Mouse (Mus musculus) erythroid progenitor cell, adult 5-6 weeks (primary cell): ENCODE data around the gene Prokr1. TPM values are rescaled to one million over a fixed set of nuclear protein-coding genes. Genes with fewer than 3 reads are reported as not detected.
A peak's percentile ranks its signal among the peaks of the same experiment; 100 is the strongest.
"Not testable (repeated sequence)": the region's sequence is repeated elsewhere in the genome, so short reads cannot be mapped to it uniquely, and the experiment has no call there.

Experiments used
- ATAC-seq: replicated peaks from 2 replicates; pipeline ENCODE4 v1.8.0; 2016; ENCODE audit warnings: moderate number of reproducible peaks, mild to moderate bottlenecking, moderate TSS enrichment, inconsistent platforms; ENCODE audit not compliant: poor library complexity, low FRiP score, severe bottlenecking
- total RNA-seq, 2 experiments: library from RNA; stranded (forward) in 1 of 2; stranded (reverse) in 1 of 2; fragments of 150-400 nt in 1 of 2; fragments of 186-747, 209-891 nt in 1 of 2; gene quantifications; 2 replicates each; pipeline versions ENCODE4 v1.2.3 to v1.2.4; 2015 to 2017; ENCODE audit warnings: low replicate concordance in 2 of 2

Prokr1 gene
- total RNA-seq, 2 experiments from 2014 or later = 6.2 to 8.4 TPM

- ATAC-seq = no peak
Observed at GRCm38 (mm10) chr6:87576648-87577330, 13.8 kb downstream of the Prokr1 start.

- not testable (repeated sequence) for ATAC-seq
Observed at GRCm38 (mm10) chr6:87571863-87572262, 18.7 kb downstream of the Prokr1 start.

GRCm38 (mm10) chr6:87567686-87568593 is 22.6 kb downstream of the Prokr1 start:
- ATAC-seq = 0 out of 2 replicates have a peak, but pooled peaks have one; percentile 39

- ATAC-seq = no peak
Observed at GRCm38 (mm10) chr6:87565166-87565565, 25.4 kb downstream of the Prokr1 start.

DNA sequence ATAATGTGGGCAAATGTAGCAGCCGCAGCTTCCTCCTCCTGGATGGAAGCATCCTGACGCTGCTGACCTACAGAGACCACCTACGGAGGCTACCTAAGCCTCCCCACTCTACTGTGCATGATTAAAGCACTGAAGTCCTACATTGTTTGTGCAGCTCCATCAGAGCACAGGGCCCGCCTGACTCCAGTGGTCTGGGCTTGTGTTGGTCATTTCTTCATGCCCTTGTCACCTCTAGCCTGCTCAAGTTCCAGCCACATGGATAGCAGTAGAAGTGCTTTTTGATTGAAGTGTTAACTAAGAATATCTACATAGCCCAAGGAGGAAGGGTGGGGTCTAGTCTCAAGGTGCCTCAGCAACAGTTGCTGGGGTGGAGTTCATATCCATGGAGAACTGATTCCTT is 26.2 kb downstream of the Prokr1 start:
- ATAC-seq = no peak

GRCm38 (mm10) chr6:87553724-87554123 is 36.8 kb downstream of the Prokr1 start:
- no peak for ATAC-seq

GRCm38 (mm10) chr6:87552054-87552807 is 38.3 kb downstream of the Prokr1 start:
- ATAC-seq = no peak

GRCm38 (mm10) chr6:87547836-87548235 is 42.7 kb downstream of the Prokr1 start:
- no peak for ATAC-seq

GRCm38 (mm10) chr6:87547431-87547830 is 43.1 kb downstream of the Prokr1 start:
- no peak for ATAC-seq

GRCm38 (mm10) chr6:87545331-87546217 is 45.0 kb downstream of the Prokr1 start:
- no peak for ATAC-seq

GRCm38 (mm10) chr6:87542027-87542426 is 48.5 kb downstream of the Prokr1 start:
- ATAC-seq = peak; percentile 52; the same call in 1 of the 2 replicates

DNA sequence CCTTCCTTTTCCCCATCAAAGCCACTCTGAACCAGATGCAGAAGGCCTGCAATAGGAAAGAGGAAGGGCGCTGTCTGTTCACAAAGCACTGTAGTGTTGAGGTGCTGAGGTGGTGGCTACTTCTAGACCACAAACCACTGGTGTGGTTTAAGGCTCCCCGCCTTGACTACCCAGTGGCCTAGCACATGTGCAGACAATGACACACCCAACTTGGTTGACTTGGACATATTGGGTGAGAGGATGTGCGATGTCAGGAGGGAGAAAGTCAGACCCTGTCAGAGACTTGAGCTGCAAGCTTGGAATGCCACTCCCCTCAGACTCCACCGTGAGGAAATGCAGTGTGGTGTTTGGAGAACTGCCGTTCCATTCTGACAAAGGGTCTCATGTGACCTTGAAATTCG is 49.4 kb downstream of the Prokr1 start:
- no peak for ATAC-seq

DNA sequence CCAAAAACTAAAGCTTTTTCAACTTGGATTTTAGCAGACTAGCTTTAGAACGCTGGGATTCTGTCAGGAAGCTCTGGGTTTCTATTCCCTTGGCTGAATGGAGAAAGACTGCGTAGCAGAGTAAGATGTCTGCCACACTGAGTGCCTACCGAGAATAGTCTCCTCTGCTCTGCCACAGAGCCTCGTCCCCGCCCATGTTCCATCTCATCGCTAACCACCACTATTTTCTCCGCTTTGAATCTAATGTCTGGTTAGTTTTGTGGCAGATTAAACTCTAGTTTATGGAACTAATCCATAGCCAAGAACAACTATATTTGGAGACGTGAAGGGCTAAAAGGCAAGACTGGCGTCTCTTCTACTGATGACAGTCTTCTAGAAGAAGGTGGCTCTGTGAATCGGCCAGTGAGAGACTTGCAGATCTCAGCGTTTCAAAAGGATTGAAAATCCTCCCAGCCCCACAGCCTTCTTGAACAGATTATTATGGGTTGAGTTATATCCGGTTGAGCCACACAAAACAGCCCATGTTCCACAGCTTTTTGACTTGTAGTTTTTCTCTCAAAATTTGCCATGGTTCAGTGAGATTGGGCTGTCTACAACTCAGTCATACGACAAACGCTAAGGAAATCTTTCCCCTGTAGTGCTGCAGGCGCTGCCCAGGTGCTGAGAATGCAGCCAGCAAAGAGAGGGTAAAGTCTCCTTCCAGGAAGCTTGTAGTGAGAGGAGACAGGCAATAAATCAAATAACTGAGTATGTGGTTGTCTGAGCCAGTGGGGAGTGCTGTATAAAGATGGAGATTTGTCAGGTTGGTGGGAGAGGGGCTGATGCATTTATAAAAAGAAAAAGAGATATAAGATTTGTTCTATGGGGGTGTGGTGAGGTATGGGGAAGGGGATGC is 51.9 kb downstream of the Prokr1 start:
- ATAC-seq = no peak

GRCm38 (mm10) chr6:87537678-87538077 is 52.9 kb downstream of the Prokr1 start:
- no peak for ATAC-seq

DNA sequence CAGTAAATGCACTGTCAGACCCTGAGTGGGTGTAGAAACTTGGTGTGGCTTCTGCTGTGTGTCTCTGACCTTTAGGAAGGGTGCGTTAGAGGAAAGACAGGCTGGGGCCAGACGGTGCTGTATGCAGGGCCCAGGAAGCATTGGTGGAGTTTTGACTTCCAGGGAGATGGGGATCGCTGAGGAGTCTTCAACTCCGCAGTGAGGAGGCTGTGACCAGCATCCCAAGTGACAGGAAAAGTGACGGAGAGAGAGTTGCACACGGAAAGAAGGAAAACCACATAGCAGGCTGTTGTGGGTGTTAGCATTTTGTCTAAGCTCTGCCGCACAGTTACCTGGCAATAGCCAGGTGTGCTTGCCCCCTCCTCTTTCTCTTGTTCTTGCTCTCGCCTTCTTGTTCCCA is 54.3 kb downstream of the Prokr1 start:
- no peak for ATAC-seq

DNA sequence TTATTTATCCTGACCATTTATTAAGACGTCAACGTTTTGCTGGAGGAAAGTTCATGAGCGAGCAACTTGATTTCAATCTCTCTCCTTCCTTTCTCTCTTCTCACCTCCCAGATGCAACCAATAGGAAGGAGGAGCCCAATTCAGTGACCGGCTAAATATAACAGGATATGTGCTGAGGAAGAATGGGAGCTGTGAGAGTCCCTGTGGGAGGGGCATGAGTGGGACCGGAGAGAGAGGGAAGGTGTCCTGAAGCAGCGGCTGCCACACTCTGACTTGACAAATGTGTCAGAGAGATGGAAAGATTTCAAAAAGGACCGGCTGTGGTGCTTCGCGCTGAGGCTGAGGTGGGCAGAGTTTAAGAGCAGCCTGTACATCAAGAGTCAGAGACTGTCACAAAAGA is 54.9 kb downstream of the Prokr1 start:
- ATAC-seq = no peak

DNA sequence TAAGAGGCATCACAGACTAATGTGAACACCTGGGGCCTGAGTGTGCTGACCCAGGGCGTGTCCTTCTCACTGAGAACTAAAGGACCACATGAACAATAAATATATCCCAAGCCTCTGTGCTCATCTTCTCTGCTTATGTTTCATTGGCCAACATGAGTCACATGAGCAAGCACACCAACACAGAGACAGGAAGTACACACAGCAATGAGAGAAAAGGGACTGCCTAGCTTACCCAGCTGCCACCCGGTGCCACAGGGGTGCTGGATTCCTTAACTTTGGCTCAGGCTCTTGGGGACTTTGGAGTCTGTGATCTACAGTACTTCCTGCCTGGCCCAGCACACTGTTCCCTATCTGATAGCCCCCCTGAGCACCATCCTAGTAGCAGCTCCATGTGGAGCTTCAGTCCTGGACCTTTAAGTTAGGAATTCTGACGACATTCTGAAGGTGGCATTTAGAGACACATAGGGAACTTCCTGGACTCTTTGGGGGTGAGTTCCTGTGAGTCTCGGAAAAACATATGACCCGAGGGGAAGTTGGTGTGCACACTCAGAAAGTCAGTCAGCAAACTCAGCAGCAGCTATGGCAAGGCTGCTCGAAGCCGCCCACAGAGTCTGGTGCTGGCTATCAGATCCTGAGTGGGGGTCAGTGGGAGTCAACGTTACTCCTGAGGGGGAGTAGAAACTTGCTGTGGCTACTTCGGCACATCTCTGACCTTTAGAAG is 55.5 kb downstream of the Prokr1 start:
- ATAC-seq = 0 out of 2 replicates have a peak, but pooled peaks have one; percentile 13
